Mouse (Mus musculus): ENCODE measurements around the gene Cdsn.

- TF ChIP-seq POLR2A (IDR thresholded peaks at IDR 0.05; ENCODE audit: borderline replicate concordance, extremely low read depth, low read depth, low read length), result no peak
- no peak for TF ChIP-seq CTCF (IDR thresholded peaks at IDR 0.05; ENCODE audit: insufficient read depth, low read length)
Observed at GRCm38 (mm10) chr17:35542761-35543411, 9.0 kb upstream of the Cdsn start.

All from lung, adult 2 months (tissue).